Mouse (Mus musculus): ENCODE results near the gene Mad1l1. TPM values are rescaled to one million over a fixed set of nuclear protein-coding genes. Genes with fewer than 3 reads are reported as not detected.
A peak's percentile ranks its signal among the peaks of the same experiment; 100 is the strongest.

Gene Mad1l1
- polyA plus RNA-seq, 1 experiment from 2014 or later, result 43.7 TPM

- Histone ChIP-seq H3K4me2 (ENCODE audit: low read depth, low read length) (no peak overlapping the region), H3K4me1 (ENCODE audit: control insufficient read depth, insufficient read depth, low read length) (no peaks in the 10 kb centered on the region), H3K9ac (replicated peaks; ENCODE audit: low read length) (no peak overlapping the region), H3K36me3 (replicated peaks; ENCODE audit: control insufficient read depth, insufficient read depth, low read depth, low read length) (no peaks in the 10 kb centered on the region; the same call in 1 of the 2 replicates), H3K27ac (replicated peaks; ENCODE audit: low read depth, low read length) (no peak overlapping the region), H3K4me3 (ENCODE audit: low read depth, low read length) (no peak overlapping the region), H3K9me3 (replicated peaks; ENCODE audit: control insufficient read depth, low read length) (no peaks in the 10 kb centered on the region), H3K27me3 (ENCODE audit: control insufficient read depth, insufficient read depth, low read length) (no peaks in the 10 kb centered on the region)
- DNase-seq (ENCODE audit: low spot score), result no peak
- WGBS, result 95% methylated on average over 6 of the region's 6 CpGs
- ATAC-seq (replicated peaks; ENCODE audit: insufficient number of reproducible peaks, low FRiP score, low TSS enrichment, low read depth), result no peak
Observed at GRCm38 (mm10) chr5:140084341-140084740, 237.0 kb downstream of the Mad1l1 start.

DNA sequence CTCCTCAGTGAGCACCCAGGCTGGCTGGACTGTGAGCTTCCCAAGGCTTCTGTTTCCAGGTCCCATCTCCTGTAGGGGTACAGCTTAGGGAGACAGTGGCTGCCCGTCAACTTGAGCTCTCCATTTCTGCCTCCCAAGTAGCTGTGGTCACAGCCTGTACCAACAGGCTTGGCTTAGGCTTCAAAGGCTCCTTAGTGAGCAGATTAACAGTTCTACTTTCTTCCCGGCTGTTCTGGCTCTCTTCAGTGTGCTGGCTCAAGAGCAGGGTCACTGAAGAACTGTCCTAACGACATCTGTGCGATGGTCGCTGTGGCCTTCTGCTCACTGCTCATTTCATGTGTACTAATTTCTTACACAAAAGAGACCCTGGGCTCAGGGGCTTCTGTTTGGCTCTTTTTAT is 237.4 kb downstream of the Mad1l1 start:
- Histone ChIP-seq H3K9me3 (replicated peaks; ENCODE audit: control insufficient read depth, low read length) (no peaks in the 10 kb centered on the region), H3K36me3 (replicated peaks; ENCODE audit: control insufficient read depth, insufficient read depth, low read depth, low read length) (no peaks in the 10 kb centered on the region; the same call in 1 of the 2 replicates), H3K9ac (replicated peaks; ENCODE audit: low read length) (no peak overlapping the region), H3K27me3 (ENCODE audit: control insufficient read depth, insufficient read depth, low read length) (no peaks in the 10 kb centered on the region), H3K4me1 (ENCODE audit: control insufficient read depth, insufficient read depth, low read length) (no peaks in the 10 kb centered on the region), H3K27ac (replicated peaks; ENCODE audit: low read depth, low read length) (no peak overlapping the region), H3K4me3 (ENCODE audit: low read depth, low read length) (no peak overlapping the region), H3K4me2 (ENCODE audit: low read depth, low read length) (no peak overlapping the region)
- ATAC-seq (replicated peaks; ENCODE audit: insufficient number of reproducible peaks, low FRiP score, low TSS enrichment, low read depth) (no peak), DNase-seq (ENCODE audit: low spot score) (no peak)
- 84% methylated on average over 5 of the region's 5 CpGs for WGBS

DNA sequence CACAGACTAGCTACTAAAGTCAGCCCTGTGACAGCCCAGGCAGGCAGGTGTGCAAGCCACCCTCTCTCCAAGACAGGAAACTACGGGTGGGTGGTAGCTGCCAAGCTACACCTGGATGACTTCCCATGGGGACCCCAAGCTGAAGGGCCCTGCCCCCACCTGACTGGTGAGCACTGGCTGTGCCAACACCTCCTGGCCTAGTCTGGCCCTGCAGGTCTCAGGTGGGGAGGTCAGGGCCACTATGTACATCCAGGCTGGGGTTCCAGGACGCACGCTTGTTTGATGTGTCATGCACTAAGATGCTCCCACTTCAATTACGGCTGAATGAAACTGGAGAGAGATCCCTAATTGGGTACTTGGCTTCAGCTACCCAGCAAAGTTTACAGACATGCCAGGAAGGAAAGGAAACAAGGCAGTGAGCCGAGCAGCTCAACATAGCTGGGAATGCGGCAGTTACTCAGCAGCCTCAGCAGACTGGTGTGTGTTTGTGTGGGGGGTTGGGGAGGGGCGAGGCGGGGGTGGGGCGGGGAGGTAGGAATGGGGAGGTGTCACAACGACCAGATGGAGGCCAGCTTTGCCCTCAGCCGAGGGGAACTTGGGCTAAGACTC is 239.0 kb downstream of the Mad1l1 start:
- H3K36me3 ChIP-seq (replicated peaks; ENCODE audit: control insufficient read depth, insufficient read depth, low read depth, low read length), result no peaks in the 10 kb centered on the region; the same call in 1 of the 2 replicates
- ATAC-seq (replicated peaks; ENCODE audit: insufficient number of reproducible peaks, low FRiP score, low TSS enrichment, low read depth), result no peak

GRCm38 (mm10) chr5:140081084-140081483 is 240.3 kb downstream of the Mad1l1 start:
- no peaks in the 10 kb centered on the region for H3K4me1 ChIP-seq (ENCODE audit: control insufficient read depth, insufficient read depth, low read length)
- H3K9ac ChIP-seq (replicated peaks; ENCODE audit: low read length), result no peak overlapping the region
- H3K27ac ChIP-seq (replicated peaks; ENCODE audit: low read depth, low read length), result no peak overlapping the region
- DNase-seq (ENCODE audit: low spot score), result no peak
- WGBS, result 86% methylated on average over 10 of the region's 10 CpGs
- H3K36me3 ChIP-seq (replicated peaks; ENCODE audit: control insufficient read depth, insufficient read depth, low read depth, low read length), result no peaks in the 10 kb centered on the region; the same call in 1 of the 2 replicates
- H3K4me3 ChIP-seq (ENCODE audit: low read depth, low read length), result no peak overlapping the region
- ATAC-seq (replicated peaks; ENCODE audit: insufficient number of reproducible peaks, low FRiP score, low TSS enrichment, low read depth), result no peak
- H3K4me2 ChIP-seq (ENCODE audit: low read depth, low read length), result no peak overlapping the region
- no peaks in the 10 kb centered on the region for H3K27me3 ChIP-seq (ENCODE audit: control insufficient read depth, insufficient read depth, low read length)
- no peaks in the 10 kb centered on the region for H3K9me3 ChIP-seq (replicated peaks; ENCODE audit: control insufficient read depth, low read length)

More for the DNA sequence above, 239.0 kb downstream of the Mad1l1 start:
- Histone ChIP-seq H3K27me3 (ENCODE audit: control insufficient read depth, insufficient read depth, low read length) (no peaks in the 10 kb centered on the region), H3K4me3 (ENCODE audit: low read depth, low read length) (no peak overlapping the region), H3K4me1 (ENCODE audit: control insufficient read depth, insufficient read depth, low read length) (no peaks in the 10 kb centered on the region), H3K9ac (replicated peaks; ENCODE audit: low read length) (no peak overlapping the region), H3K9me3 (replicated peaks; ENCODE audit: control insufficient read depth, low read length) (no peaks in the 10 kb centered on the region), H3K27ac (replicated peaks; ENCODE audit: low read depth, low read length) (no peak overlapping the region), H3K4me2 (ENCODE audit: low read depth, low read length) (no peak overlapping the region)
- WGBS, result 63% methylated on average over 11 of the region's 11 CpGs
- no peak for DNase-seq (ENCODE audit: low spot score)

- H3K9ac ChIP-seq (replicated peaks; ENCODE audit: low read length), result no peak overlapping the region
- no peak overlapping the region for H3K27ac ChIP-seq (replicated peaks; ENCODE audit: low read depth, low read length)
- no peak overlapping the region for H3K4me2 ChIP-seq (ENCODE audit: low read depth, low read length)
- no peak for ATAC-seq (replicated peaks; ENCODE audit: insufficient number of reproducible peaks, low FRiP score, low TSS enrichment, low read depth)
- H3K36me3 ChIP-seq (replicated peaks; ENCODE audit: control insufficient read depth, insufficient read depth, low read depth, low read length), result no peaks in the 10 kb centered on the region; the same call in 1 of the 2 replicates
- no peaks in the 10 kb centered on the region for H3K27me3 ChIP-seq (ENCODE audit: control insufficient read depth, insufficient read depth, low read length)
- WGBS, result 94% methylated on average over 4 of the region's 4 CpGs
- no peaks in the 10 kb centered on the region for H3K4me1 ChIP-seq (ENCODE audit: control insufficient read depth, insufficient read depth, low read length)
- DNase-seq (ENCODE audit: low spot score), result no peak
- H3K4me3 ChIP-seq (ENCODE audit: low read depth, low read length), result no peak overlapping the region
- no peaks in the 10 kb centered on the region for H3K9me3 ChIP-seq (replicated peaks; ENCODE audit: control insufficient read depth, low read length)
Observed at GRCm38 (mm10) chr5:140079511-140079910, 241.8 kb downstream of the Mad1l1 start.

- Histone ChIP-seq H3K27ac (replicated peaks; ENCODE audit: low read depth, low read length) (no peak overlapping the region), H3K4me1 (ENCODE audit: control insufficient read depth, insufficient read depth, low read length) (no peaks in the 10 kb centered on the region), H3K9me3 (replicated peaks; ENCODE audit: control insufficient read depth, low read length) (no peaks in the 10 kb centered on the region), H3K4me3 (ENCODE audit: low read depth, low read length) (no peak overlapping the region), H3K4me2 (ENCODE audit: low read depth, low read length) (no peak overlapping the region), H3K9ac (replicated peaks; ENCODE audit: low read length) (no peak overlapping the region), H3K36me3 (replicated peaks; ENCODE audit: control insufficient read depth, insufficient read depth, low read depth, low read length) (no peaks in the 10 kb centered on the region; the same call in 1 of the 2 replicates), H3K27me3 (ENCODE audit: control insufficient read depth, insufficient read depth, low read length) (no peaks in the 10 kb centered on the region)
- no peak for DNase-seq (ENCODE audit: low spot score)
- no peak for ATAC-seq (replicated peaks; ENCODE audit: insufficient number of reproducible peaks, low FRiP score, low TSS enrichment, low read depth)
- 82% methylated on average over 3 of the region's 3 CpGs for WGBS
Observed at GRCm38 (mm10) chr5:140078406-140078805, 242.9 kb downstream of the Mad1l1 start.

DNA sequence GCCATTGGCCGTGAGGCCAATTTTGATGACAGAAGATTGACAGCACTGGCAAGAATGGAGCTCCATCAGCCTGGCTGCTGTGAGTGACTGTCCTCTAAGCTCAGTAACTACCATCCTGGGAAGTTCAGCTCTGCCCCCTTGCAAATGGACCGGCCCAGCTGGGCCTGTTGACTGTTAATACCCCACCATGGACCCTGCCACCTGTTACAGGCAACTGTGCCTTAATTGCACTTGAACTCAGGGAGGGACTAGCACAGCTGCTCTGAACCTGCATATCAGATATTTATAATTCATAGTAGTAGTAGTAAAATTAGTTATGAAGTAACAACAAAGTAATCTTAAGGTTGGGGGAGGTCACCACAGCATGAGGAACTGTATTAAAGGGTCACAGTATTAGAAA is 244.9 kb downstream of the Mad1l1 start:
- no peak for DNase-seq (ENCODE audit: low spot score)
- Histone ChIP-seq H3K4me2 (ENCODE audit: low read depth, low read length) (no peak overlapping the region), H3K36me3 (replicated peaks; ENCODE audit: control insufficient read depth, insufficient read depth, low read depth, low read length) (no peaks in the 10 kb centered on the region), H3K27ac (replicated peaks; ENCODE audit: low read depth, low read length) (no peak overlapping the region), H3K4me1 (ENCODE audit: control insufficient read depth, insufficient read depth, low read length) (no peaks in the 10 kb centered on the region), H3K9me3 (replicated peaks; ENCODE audit: control insufficient read depth, low read length) (no peaks in the 10 kb centered on the region), H3K4me3 (ENCODE audit: low read depth, low read length) (no peak overlapping the region), H3K9ac (replicated peaks; ENCODE audit: low read length) (no peak overlapping the region), H3K27me3 (ENCODE audit: control insufficient read depth, insufficient read depth, low read length) (no peaks in the 10 kb centered on the region)
- ATAC-seq (replicated peaks; ENCODE audit: insufficient number of reproducible peaks, low FRiP score, low TSS enrichment, low read depth), result no peak
- WGBS, result 92% methylated on average over 2 of the region's 2 CpGs

GRCm38 (mm10) chr5:140073671-140074116 is 247.7 kb downstream of the Mad1l1 start:
- ATAC-seq (replicated peaks; ENCODE audit: insufficient number of reproducible peaks, low FRiP score, low TSS enrichment, low read depth) (peak; percentile 68), DNase-seq (ENCODE audit: low spot score) (peak; percentile 9)
- H3K4me3 ChIP-seq (ENCODE audit: low read depth, low read length), result no peak overlapping the region
- H3K27me3 ChIP-seq (ENCODE audit: control insufficient read depth, insufficient read depth, low read length), result no peaks in the 10 kb centered on the region
- no peak overlapping the region for H3K27ac ChIP-seq (replicated peaks; ENCODE audit: low read depth, low read length)
- WGBS, result 39% methylated on average over 12 of the region's 12 CpGs
- H3K9me3 ChIP-seq (replicated peaks; ENCODE audit: control insufficient read depth, low read length), result no peaks in the 10 kb centered on the region
- no peaks in the 10 kb centered on the region for H3K36me3 ChIP-seq (replicated peaks; ENCODE audit: control insufficient read depth, insufficient read depth, low read depth, low read length)
- H3K4me2 ChIP-seq (ENCODE audit: low read depth, low read length), result no peak overlapping the region
- H3K9ac ChIP-seq (replicated peaks; ENCODE audit: low read length), result no peak overlapping the region
- H3K4me1 ChIP-seq (ENCODE audit: control insufficient read depth, insufficient read depth, low read length), result no peaks in the 10 kb centered on the region
